Mouse (Mus musculus) heart, adult 2 months (tissue): ENCODE results near the gene Sstr2.

Source experiments
- CTCF ChIP-seq: fragments of 200-600 bp; IDR thresholded peaks from 2 replicates; pipeline ENCODE4 v1.8.1; 2022; ENCODE audit warnings: antibody characterized with exemption, mild to moderate bottlenecking, moderate library complexity
- EP300 ChIP-seq: fragments of 200-500 bp; IDR thresholded peaks from 2 replicates; pipeline ENCODE4 v1.6.1; 2011; ENCODE audit warnings: low read depth, low read length, control low read depth; ENCODE audit not compliant: insufficient read depth
- POLR2A ChIP-seq: fragments of 200-500 bp; IDR thresholded peaks from 2 replicates; pipeline ENCODE4 v1.6.1; 2011; ENCODE audit warnings: mild to moderate bottlenecking, low read depth, low read length, control low read depth; ENCODE audit not compliant: insufficient read depth

GRCm38 (mm10) chr11:113634699-113635121 is 15.6 kb downstream of the Sstr2 start:
- TF ChIP-seq POLR2A (no peak), EP300 (no peak), CTCF (no peak)
